Mouse (Mus musculus) liver, embryonic 15.5 days (tissue): Measurements from ENCODE around the gene Dmrt1. TPM values are rescaled to one million over a fixed set of nuclear protein-coding genes. Genes with fewer than 3 reads are reported as not detected.
"Not testable (repeated sequence)": the region's sequence is repeated elsewhere in the genome, so short reads cannot be mapped to it uniquely, and the experiment has no call there.

Experiments
- ATAC-seq: fragments of 200-750 bp; cut with Nextera tagmentation; 2 replicates; pipeline ENCODE4 v1.8.0; 2017; ENCODE audit warnings: moderate number of reproducible peaks, mild to moderate bottlenecking, moderate library complexity; ENCODE audit not compliant: insufficient read depth
- H3K27ac ChIP-seq: fragments of 300-500 bp; sonication (generic); replicated peaks from 2 replicates; pipeline ENCODE4 v1.5.1; 2015; ENCODE audit warnings: mild to moderate bottlenecking, inconsistent platforms
- H3K27me3 ChIP-seq: fragments of 300-500 bp; sonication (generic); 2 replicates; pipeline ENCODE4 v1.6.1; 2015; ENCODE audit warnings: mild to moderate bottlenecking, inconsistent platforms
- H3K36me3 ChIP-seq: fragments of 300-500 bp; sonication (generic); replicated peaks from 2 replicates; pipeline ENCODE4 v1.6.1; 2015; ENCODE audit warnings: moderate library complexity, mild to moderate bottlenecking, inconsistent platforms
- H3K4me1 ChIP-seq: fragments of 300-500 bp; sonication (generic); replicated peaks from 2 replicates; pipeline ENCODE4 v1.6.1; 2015; ENCODE audit warnings: inconsistent platforms
- H3K4me2 ChIP-seq: fragments of 300-500 bp; sonication (generic); 2 replicates; pipeline ENCODE4 v1.6.1; 2015; ENCODE audit warnings: moderate library complexity, mild to moderate bottlenecking, inconsistent platforms
- H3K4me3 ChIP-seq: fragments of 300-500 bp; sonication (generic); replicated peaks from 2 replicates; pipeline ENCODE4 v1.5.1; 2015; ENCODE audit warnings: mild to moderate bottlenecking, inconsistent platforms
- H3K9ac ChIP-seq: fragments of 300-500 bp; sonication (generic); 2 replicates; pipeline ENCODE4 v1.6.1; 2015; ENCODE audit warnings: moderate library complexity, mild to moderate bottlenecking, inconsistent platforms
- H3K9me3 ChIP-seq: fragments of 300-500 bp; sonication (generic); replicated peaks from 2 replicates; pipeline ENCODE4 v1.6.1; 2016; ENCODE audit warnings: inconsistent platforms
- WGBS: fragments of 180-500 bp; shearing (Covaris S2); methylation state at CpG from one replicate; pipeline ENCODE4 v1.1.7; 2015; ENCODE audit warnings: mixed read lengths; ENCODE audit not compliant: insufficient replicate concordance; 5-methylcytosine and 5-hydroxymethylcytosine counted together
- polyA plus RNA-seq: library from polyadenylated mRNA; unstranded; fragments of >200 nt; fragmentation: Nextera tagmentation; extraction: Ambion mirVana; gene quantifications from 2 replicates; pipeline ENCODE4 v1.2.1, GENCODE M21; 2015

Dmrt1 gene
- polyA plus RNA-seq, result not detected in 2 replicates

GRCm38 (mm10) chr19:25505360-25506196 lies at the start of gene Dmrt1:
Gene Dmrt1 (plus strand): TSS chr19:25505618.
- no peak for ATAC-seq
- H3K27ac ChIP-seq, result no peak within 1 kb of the TSS
- H3K36me3 ChIP-seq, result no peaks in the 10 kb centered on the region
- H3K27me3 ChIP-seq, result peaks cover 70% of the 10 kb centered on the region
- H3K9ac ChIP-seq, result no peak within 1 kb of the TSS
- peak within 1 kb of the TSS; percentile 41 for H3K4me2 ChIP-seq
- H3K9me3 ChIP-seq, result no peaks in the 10 kb centered on the region
- 2% methylated on average over 64 of the region's 64 CpGs for WGBS
- H3K4me3 ChIP-seq, result peak within 1 kb of the TSS; percentile 23
- H3K4me1 ChIP-seq, result peaks cover 12% of the 10 kb centered on the region

- Histone ChIP-seq H3K27ac (no peak overlapping the region), H3K27me3 (no peaks in the 10 kb centered on the region), H3K4me1 (no peaks in the 10 kb centered on the region), H3K9ac (no peak overlapping the region), H3K9me3 (no peaks in the 10 kb centered on the region), H3K4me3 (no peak overlapping the region), H3K36me3 (no peaks in the 10 kb centered on the region), H3K4me2 (no peak overlapping the region)
- WGBS, result 66% methylated on average over 8 of the region's 8 CpGs
- ATAC-seq, result no peak
Measured at GRCm38 (mm10) chr19:25460760-25461159, 44.7 kb upstream of the Dmrt1 start.

- WGBS, result 75% methylated on average over 20 of the region's 20 CpGs
- Histone ChIP-seq H3K27ac (no peak overlapping the region), H3K4me1 (no peaks in the 10 kb centered on the region), H3K4me3 (no peak overlapping the region), H3K9ac (no peak overlapping the region), H3K9me3 (no peaks in the 10 kb centered on the region), H3K36me3 (no peaks in the 10 kb centered on the region), H3K4me2 (no peak overlapping the region), H3K27me3 (no peaks in the 10 kb centered on the region)
- ATAC-seq, result no peak
Measured at GRCm38 (mm10) chr19:25461553-25462320, 43.7 kb upstream of the Dmrt1 start.

DNA sequence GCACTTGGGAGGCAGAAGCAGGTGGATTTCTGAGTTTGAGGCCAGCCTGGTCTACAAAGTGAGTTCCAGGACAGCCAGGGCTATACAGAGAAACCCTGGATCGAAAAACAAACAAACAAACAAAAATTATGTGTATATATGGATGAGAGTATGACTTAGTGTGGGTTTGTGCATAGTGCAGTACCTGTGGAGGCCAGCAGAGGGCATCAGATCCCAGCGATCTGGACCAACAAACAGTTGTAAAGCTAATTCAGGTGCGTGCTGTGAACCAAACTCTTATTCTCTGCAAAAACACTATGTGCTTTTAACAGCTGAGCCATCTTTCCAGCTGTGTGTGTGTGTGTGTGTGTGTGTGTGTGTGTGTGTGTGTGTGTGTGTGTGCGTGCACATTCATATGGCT lies 29.6 kb upstream of the Dmrt1 start:
- not testable (repeated sequence) for H3K27me3 ChIP-seq, H3K4me2 ChIP-seq, H3K4me1 ChIP-seq, H3K27ac ChIP-seq, H3K9ac ChIP-seq, H3K9me3 ChIP-seq, ATAC-seq, H3K4me3 ChIP-seq, H3K36me3 ChIP-seq
- 54% methylated on average over 4 of the region's 4 CpGs for WGBS

- Histone ChIP-seq H3K36me3 (no peaks in the 10 kb centered on the region), H3K9ac (no peak overlapping the region), H3K4me2 (no peak overlapping the region), H3K4me3 (no peak overlapping the region), H3K9me3 (no peaks in the 10 kb centered on the region), H3K4me1 (no peaks in the 10 kb centered on the region), H3K27ac (no peak overlapping the region), H3K27me3 (no peaks in the 10 kb centered on the region)
- no peak for ATAC-seq
- WGBS, result 68% methylated on average over 5 of the region's 5 CpGs
Measured at GRCm38 (mm10) chr19:25479152-25479669, 26.2 kb upstream of the Dmrt1 start.

GRCm38 (mm10) chr19:25480820-25481219 lies 24.6 kb upstream of the Dmrt1 start:
- Histone ChIP-seq H3K27ac (no peak overlapping the region), H3K9me3 (no peaks in the 10 kb centered on the region), H3K36me3 (no peaks in the 10 kb centered on the region), H3K4me2 (no peak overlapping the region), H3K4me3 (no peak overlapping the region), H3K9ac (no peak overlapping the region), H3K4me1 (no peaks in the 10 kb centered on the region), H3K27me3 (peaks cover 2% of the 10 kb centered on the region)
- WGBS, result 59% methylated on average over 6 of the region's 6 CpGs
- ATAC-seq, result no peak

GRCm38 (mm10) chr19:25486561-25486960 lies 18.9 kb upstream of the Dmrt1 start:
- H3K36me3 ChIP-seq, result no peaks in the 10 kb centered on the region
- 18% methylated on average over 14 of the region's 14 CpGs for WGBS
- no peak overlapping the region for H3K4me2 ChIP-seq
- peaks cover 30% of the 10 kb centered on the region for H3K27me3 ChIP-seq
- H3K9ac ChIP-seq, result no peak overlapping the region
- ATAC-seq, result no peak
- H3K27ac ChIP-seq, result no peak overlapping the region
- H3K4me3 ChIP-seq, result no peak overlapping the region
- H3K9me3 ChIP-seq, result no peaks in the 10 kb centered on the region
- no peaks in the 10 kb centered on the region for H3K4me1 ChIP-seq

GRCm38 (mm10) chr19:25487350-25487749 lies 18.1 kb upstream of the Dmrt1 start:
- WGBS, result 31% methylated on average over 1 of the region's 1 CpGs
- Histone ChIP-seq H3K4me2 (no peak overlapping the region), H3K27ac (no peak overlapping the region), H3K27me3 (peaks cover 30% of the 10 kb centered on the region), H3K9ac (no peak overlapping the region), H3K4me3 (no peak overlapping the region), H3K4me1 (no peaks in the 10 kb centered on the region), H3K9me3 (no peaks in the 10 kb centered on the region), H3K36me3 (no peaks in the 10 kb centered on the region)
- ATAC-seq, result no peak

DNA sequence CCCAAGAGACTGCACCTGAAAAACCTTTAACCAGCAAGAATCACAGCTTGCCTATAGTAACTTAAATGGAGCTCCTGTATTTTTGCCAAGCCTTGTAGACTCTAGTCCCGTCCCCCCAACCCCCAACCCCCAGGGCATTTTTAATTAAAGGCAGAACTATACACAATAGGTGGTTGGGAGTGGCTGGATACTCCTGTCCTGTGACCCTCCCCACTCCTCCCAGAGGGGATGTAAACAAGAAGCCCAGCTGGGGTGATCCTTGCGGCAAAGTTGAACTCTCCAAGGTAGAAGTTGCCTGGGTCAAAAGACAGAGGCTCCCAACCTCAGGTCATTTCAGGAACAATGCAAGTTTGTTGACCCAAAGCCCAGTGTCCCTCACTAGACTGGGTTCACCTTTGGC lies 16.9 kb upstream of the Dmrt1 start:
- Histone ChIP-seq H3K36me3 (no peaks in the 10 kb centered on the region), H3K27ac (no peak overlapping the region), H3K4me3 (no peak overlapping the region), H3K4me2 (no peak overlapping the region), H3K9ac (no peak overlapping the region), H3K9me3 (no peaks in the 10 kb centered on the region), H3K27me3 (peaks cover 30% of the 10 kb centered on the region), H3K4me1 (no peaks in the 10 kb centered on the region)
- ATAC-seq, result no peak
- 29% methylated on average over 2 of the region's 2 CpGs for WGBS

DNA sequence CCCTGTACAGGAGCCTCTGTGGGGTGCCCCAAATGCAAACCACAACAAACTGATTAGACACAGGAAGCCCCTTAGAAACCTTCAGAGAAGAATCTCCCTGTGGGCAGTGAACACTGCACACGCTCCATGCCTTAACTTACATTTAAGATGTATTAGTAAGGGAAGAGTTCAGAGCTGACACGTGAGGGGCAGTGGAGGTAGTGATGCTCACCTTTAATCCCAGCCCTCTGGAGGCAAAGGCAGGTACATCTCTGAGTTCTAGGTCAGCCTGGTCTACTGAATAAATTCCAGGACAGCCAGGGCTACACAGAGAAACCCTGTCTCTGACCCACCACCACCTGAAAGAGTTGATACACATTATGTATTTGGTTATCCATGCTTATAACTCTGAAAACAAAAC lies 15.9 kb upstream of the Dmrt1 start:
- no peak overlapping the region for H3K27ac ChIP-seq
- H3K4me3 ChIP-seq, result no peak overlapping the region
- no peaks in the 10 kb centered on the region for H3K9me3 ChIP-seq
- no peak for ATAC-seq
- no peak overlapping the region for H3K4me2 ChIP-seq
- H3K27me3 ChIP-seq, result peaks cover 30% of the 10 kb centered on the region
- H3K36me3 ChIP-seq, result no peaks in the 10 kb centered on the region
- no peak overlapping the region for H3K9ac ChIP-seq
- no peaks in the 10 kb centered on the region for H3K4me1 ChIP-seq
- 46% methylated on average over 2 of the region's 2 CpGs for WGBS

GRCm38 (mm10) chr19:25497434-25497833 lies 8.0 kb upstream of the Dmrt1 start:
- H3K27ac ChIP-seq, result no peak overlapping the region
- H3K4me3 ChIP-seq, result no peak overlapping the region
- 42% methylated on average over 6 of the region's 6 CpGs for WGBS
- peaks cover under 1% of the 10 kb centered on the region; the same call in 1 of the 2 replicates for H3K27me3 ChIP-seq
- H3K4me2 ChIP-seq, result no peak overlapping the region
- H3K9me3 ChIP-seq, result no peaks in the 10 kb centered on the region
- H3K4me1 ChIP-seq, result no peaks in the 10 kb centered on the region
- no peaks in the 10 kb centered on the region for H3K36me3 ChIP-seq
- no peak for ATAC-seq
- no peak overlapping the region for H3K9ac ChIP-seq
